Mouse (Mus musculus) embryonic fibroblast, embryonic 13.5 days (primary cell): ENCODE results near the gene Hist1h4i. TPM values are rescaled to one million over a fixed set of nuclear protein-coding genes. Genes with fewer than 3 reads are reported as not detected.

Experiments
- H3K27ac ChIP-seq: 2 replicates; pipeline ENCODE4 v1.5.1; 2012; ENCODE audit warnings: low read length, control low read depth, inconsistent platforms; ENCODE audit not compliant: insufficient read depth
- H3K4me1 ChIP-seq: 2 replicates; pipeline ENCODE4 v1.6.1; 2011; ENCODE audit warnings: low read length; ENCODE audit not compliant: control insufficient read depth, insufficient read depth
- H3K4me3 ChIP-seq: 2 replicates; pipeline ENCODE4 v1.5.1; 2011; ENCODE audit warnings: mild to moderate bottlenecking, control low read depth, low read length; ENCODE audit not compliant: insufficient read depth
- CTCF ChIP-seq: IDR thresholded peaks from 2 replicates; pipeline ENCODE4 v1.5.1; 2011; ENCODE audit warnings: mild to moderate bottlenecking, control low read depth, low read length, moderate library complexity, borderline replicate concordance; ENCODE audit not compliant: insufficient read depth
- POLR2A ChIP-seq: IDR thresholded peaks from 2 replicates; pipeline ENCODE4 v1.6.1; 2011; ENCODE audit warnings: low read depth, mild to moderate bottlenecking, control low read depth, low read length, moderate library complexity
- polyA plus RNA-seq: library from polyadenylated mRNA; stranded (reverse); fragments of >200 nt; gene quantifications from 2 replicates; pipeline ENCODE4 v1.2.4, GENCODE M21; 2011; ENCODE audit warnings: low read depth; ENCODE audit not compliant: missing spikeins, insufficient read length

The Hist1h4i gene
- polyA plus RNA-seq, 1 experiment = 9.1 TPM

GRCm38 (mm10) chr13:22028673-22029460, 12.3 kb downstream of the Hist1h4i start:
- H3K4me3 ChIP-seq = peak overlapping the region; percentile 84
- H3K4me1 ChIP-seq = no peaks in the 10 kb centered on the region
- no peak for TF ChIP-seq POLR2A
- peak; percentile 93 for TF ChIP-seq CTCF
- peak overlapping the region; percentile 41; the same call in 1 of the 2 replicates for H3K27ac ChIP-seq

DNA sequence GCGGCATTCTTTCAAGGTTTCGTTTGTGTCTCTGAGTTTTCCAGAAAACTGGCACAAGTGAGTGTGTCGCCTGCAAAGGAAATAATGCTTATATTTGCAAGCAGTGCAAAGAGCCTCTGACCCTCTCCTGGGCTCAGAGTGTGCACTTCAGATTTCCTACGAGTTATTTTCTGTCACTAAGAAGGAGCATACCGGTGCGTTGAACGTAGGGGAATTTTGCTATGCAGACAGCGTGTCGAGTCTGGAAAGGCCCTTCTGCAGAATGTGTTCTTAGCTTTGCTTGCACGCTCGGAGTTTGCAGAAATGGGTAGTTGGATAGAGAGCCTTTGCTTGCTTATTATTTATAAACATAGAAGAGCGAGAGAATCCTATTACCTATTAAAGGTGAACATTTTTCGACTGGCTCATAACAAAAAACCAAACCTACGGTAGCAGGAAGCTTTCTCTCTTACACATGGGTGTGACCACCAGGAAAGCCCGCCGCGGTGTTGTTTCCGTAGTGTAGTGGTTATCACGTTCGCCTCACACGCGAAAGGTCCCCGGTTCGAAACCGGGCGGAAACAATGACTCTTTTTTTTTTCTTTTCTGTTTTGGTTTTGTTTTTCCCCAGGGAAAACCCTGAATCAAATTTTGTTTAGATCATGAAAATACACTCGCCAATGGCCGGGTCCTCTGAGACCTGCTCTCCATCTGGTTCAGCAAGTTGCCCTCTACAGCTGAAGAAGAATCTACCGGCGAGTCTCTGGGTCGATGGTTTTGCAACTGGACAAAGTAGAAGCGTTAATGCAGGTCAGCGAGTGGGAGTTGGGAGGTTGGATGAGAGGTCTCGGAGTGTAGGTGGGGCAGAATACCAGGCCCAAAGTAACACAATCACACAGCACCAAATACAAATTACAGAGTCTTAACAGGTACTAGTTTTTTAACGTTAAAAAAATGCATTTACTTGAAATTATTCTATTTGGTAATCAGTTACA, 14.8 kb downstream of the Hist1h4i start:
- no peak overlapping the region for H3K27ac ChIP-seq
- H3K4me3 ChIP-seq = peak overlapping the region; percentile 74
- TF ChIP-seq POLR2A = no peak
- TF ChIP-seq CTCF = no peak
- no peaks in the 10 kb centered on the region for H3K4me1 ChIP-seq

GRCm38 (mm10) chr13:22022241-22022640, 18.9 kb downstream of the Hist1h4i start:
- Histone ChIP-seq H3K4me3 (peak overlapping the region; percentile 98), H3K27ac (peak overlapping the region; percentile 60), H3K4me1 (no peaks in the 10 kb centered on the region)
- TF ChIP-seq POLR2A (no peak), CTCF (no peak)

GRCm38 (mm10) chr13:22021581-22021980, 19.6 kb downstream of the Hist1h4i start:
- Histone ChIP-seq H3K4me3 (peak overlapping the region; percentile 98), H3K27ac (peak overlapping the region; percentile 60), H3K4me1 (no peaks in the 10 kb centered on the region)
- TF ChIP-seq CTCF = no peak
- TF ChIP-seq POLR2A = no peak

DNA sequence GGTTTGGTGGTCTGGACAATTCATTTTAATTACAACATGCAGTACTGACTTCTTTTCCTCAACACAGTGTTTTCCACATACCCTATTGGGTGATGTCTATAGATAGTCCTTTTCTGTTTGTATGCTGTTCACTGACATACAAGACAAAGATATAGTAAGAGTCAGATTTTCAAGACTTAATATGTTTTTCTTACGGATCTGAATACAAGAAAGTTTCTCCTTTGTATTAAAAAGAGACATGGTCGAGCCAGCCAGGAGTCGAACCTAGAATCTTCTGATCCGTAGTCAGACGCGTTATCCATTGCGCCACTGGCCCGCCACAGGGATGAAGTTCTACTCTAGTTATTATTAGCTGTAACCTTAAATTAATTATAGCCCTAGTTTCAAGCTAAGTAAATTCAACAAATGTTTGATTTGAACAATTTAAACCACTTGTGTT, 20.2 kb downstream of the Hist1h4i start:
- Histone ChIP-seq H3K4me1 (no peaks in the 10 kb centered on the region), H3K4me3 (peak overlapping the region; percentile 98), H3K27ac (peak overlapping the region; percentile 60; the same call in 1 of the 2 replicates)
- TF ChIP-seq CTCF = no peak

- H3K4me1 ChIP-seq = no peaks in the 10 kb centered on the region
- peak overlapping the region; percentile 66 for H3K4me3 ChIP-seq
- TF ChIP-seq CTCF = no peak
- TF ChIP-seq POLR2A = no peak
- H3K27ac ChIP-seq = no peak overlapping the region
Measured at GRCm38 (mm10) chr13:22019934-22020835, 21.0 kb downstream of the Hist1h4i start.

GRCm38 (mm10) chr13:22015479-22016450, 25.4 kb downstream of the Hist1h4i start:
- TF ChIP-seq CTCF = no peak
- no peak for TF ChIP-seq POLR2A
- peak overlapping the region; percentile 25 for H3K4me3 ChIP-seq
- no peak overlapping the region for H3K27ac ChIP-seq
- H3K4me1 ChIP-seq = peaks cover 3% of the 10 kb centered on the region; the same call in 1 of the 2 replicates

- H3K4me1 ChIP-seq = peaks cover 3% of the 10 kb centered on the region; the same call in 1 of the 2 replicates
- no peak overlapping the region for H3K27ac ChIP-seq
- no peak for TF ChIP-seq CTCF
- TF ChIP-seq POLR2A = no peak
- H3K4me3 ChIP-seq = no peak overlapping the region
Measured at GRCm38 (mm10) chr13:22014411-22014845, 26.7 kb downstream of the Hist1h4i start.
